Mouse (Mus musculus) heart, postnatal 0 days (tissue): ENCODE measurements at regions not wholly inside any gene's neighbourhood (a gene's known extent, or its start where the extent isn't known, plus 50 kb on each side); places are given as distances from the start of the nearest gene placed in this dataset.

Experiments
- CTCF ChIP-seq: IDR thresholded peaks from 2 replicates; pipeline ENCODE4 v1.5.1; 2016; ENCODE audit warnings: antibody characterized with exemption, control low read depth, low read depth
- EP300 ChIP-seq: IDR thresholded peaks from 2 replicates; pipeline ENCODE4 v1.6.1; 2016; ENCODE audit warnings: antibody characterized with exemption, low read depth

GRCm38 (mm10) chr4:95282083-95282482 is 230.1 kb upstream of the Jun start:
- no peak for TF ChIP-seq CTCF
- TF ChIP-seq EP300 = no peak
